Comparison of ENCODE assay signal across 8 mouse cellular contexts in genomic region chr6:47455843-47456242, GRCm38 (mm10). TPM values are rescaled to one million over a fixed set of nuclear protein-coding genes. Genes with fewer than 3 reads are reported as not detected.
A peak's percentile ranks its signal among the peaks of the same experiment; 100 is the strongest.
DNase-seq lines count a peak whose midpoint lies in the region; ATAC-seq and TF ChIP-seq lines count a peak whose summit lies in the region.

No protein-coding gene starts in this region.

- peak overlapping the region; percentile 98; the same call in 1 of the 2 replicates for H3K27ac ChIP-seq in layer of hippocampus, adult 2 months
- peak overlapping the region; percentile 98 for H3K27ac ChIP-seq in embryonic facial prominence, embryonic 10.5 days (replicated peaks)
- no peak overlapping the region for H3K27ac ChIP-seq in intestine, embryonic 15.5 days
- H3K27ac ChIP-seq in neural tube, embryonic 12.5 days, result no peak overlapping the region

- peak overlapping the region; percentile 81 for H3K4me2 ChIP-seq in intestine, embryonic 15.5 days (replicated peaks)
- peak overlapping the region; percentile 77 for H3K4me2 ChIP-seq in neural tube, embryonic 12.5 days (replicated peaks)

- peak overlapping the region; percentile 91 for H3K4me3 ChIP-seq in layer of hippocampus, adult 2 months
- peak overlapping the region; percentile 74 for H3K4me3 ChIP-seq in embryonic facial prominence, embryonic 10.5 days
- peak overlapping the region; percentile 96; the same call in 1 of the 2 replicates for H3K4me3 ChIP-seq in intestine, embryonic 15.5 days (replicated peaks)
- 0 out of 2 replicates have a peak overlapping the region, but pooled peaks have one; percentile 96 for H3K4me3 ChIP-seq in neural tube, embryonic 12.5 days

- H3K4me1 ChIP-seq in embryonic facial prominence, embryonic 10.5 days, result peaks cover 20% of the 10 kb centered on the region
- H3K4me1 ChIP-seq in intestine, embryonic 15.5 days (replicated peaks), result no peaks in the 10 kb centered on the region; the same call in 1 of the 2 replicates
- peaks cover 13% of the 10 kb centered on the region for H3K4me1 ChIP-seq in neural tube, embryonic 12.5 days

- H3K9me3 ChIP-seq in embryonic facial prominence, embryonic 10.5 days, result no peaks in the 10 kb centered on the region
- H3K9me3 ChIP-seq in intestine, embryonic 15.5 days, result no peaks in the 10 kb centered on the region
- no peaks in the 10 kb centered on the region for H3K9me3 ChIP-seq in neural tube, embryonic 12.5 days

- WGBS in embryonic facial prominence, embryonic 10.5 days, result 83% methylated on average over 1 of the region's 1 CpGs
- WGBS in intestine, embryonic 15.5 days, result 76% methylated on average over 1 of the region's 1 CpGs
- WGBS in neural tube, embryonic 12.5 days, result 98% methylated on average over 1 of the region's 1 CpGs

- TF ChIP-seq CTCF in layer of hippocampus, adult 2 months (conservative IDR thresholded peaks at IDR 0.05), result no peak

- H3K36me3 ChIP-seq in embryonic facial prominence, embryonic 10.5 days (replicated peaks), result peaks cover 10% of the 10 kb centered on the region; the same call in 1 of the 2 replicates
- no peaks in the 10 kb centered on the region for H3K36me3 ChIP-seq in intestine, embryonic 15.5 days
- no peaks in the 10 kb centered on the region for H3K36me3 ChIP-seq in neural tube, embryonic 12.5 days

- H3K9ac ChIP-seq in intestine, embryonic 15.5 days, result no peak overlapping the region
- peak overlapping the region; percentile 99; the same call in 1 of the 2 replicates for H3K9ac ChIP-seq in neural tube, embryonic 12.5 days

- no peak for DNase-seq in layer of hippocampus, adult 2 months (ENCODE audit: low spot score in 2 of 2)
- DNase-seq in layer of hippocampus, postnatal 10 days (ENCODE audit: low spot score in 2 of 2), result no peak
- DNase-seq in embryonic facial prominence, embryonic 10.5 days (ENCODE audit: low spot score), result no peak
- DNase-seq in urinary bladder, postnatal 36 days (ENCODE audit: low spot score in 2 of 2), result no peak
- DNase-seq in frontal cortex, postnatal 36 days (ENCODE audit: low spot score in 2 of 2), result no peak
- DNase-seq in frontal cortex, postnatal 14 days (ENCODE audit: low spot score in 2 of 2), result no peak

- H3K27me3 ChIP-seq in embryonic facial prominence, embryonic 10.5 days (replicated peaks; ENCODE audit: low read depth, poor library complexity, severe bottlenecking), result no peaks in the 10 kb centered on the region
- H3K27me3 ChIP-seq in intestine, embryonic 15.5 days (replicated peaks), result no peaks in the 10 kb centered on the region
- H3K27me3 ChIP-seq in neural tube, embryonic 12.5 days (replicated peaks), result no peaks in the 10 kb centered on the region

- ATAC-seq in intestine, embryonic 15.5 days, result no peak
- ATAC-seq in neural tube, embryonic 12.5 days (ENCODE audit: low FRiP score, low read depth), result no peak

RNA-seq across cellular contexts. Expression of gene Cul1, which starts 2.6 kb away (rescaled TPM):
- 100 to 1,000 TPM; 106 to 117 TPM for total RNA-seq in layer of hippocampus, adult 2 months (2021)
- 100 to 1,000 TPM; 115 to 124 TPM for total RNA-seq in layer of hippocampus, postnatal 10 days (2021)
- 185 and 187 TPM in 2 replicates for polyA plus RNA-seq in embryonic facial prominence, embryonic 10.5 days (2016; fragmentation: Nextera tagmentation; extraction: Ambion mirVana)
- polyA plus RNA-seq in intestine, embryonic 15.5 days (2015; fragmentation: Nextera tagmentation; extraction: Ambion mirVana), result 103 and 116 TPM in 2 replicates
- 157 and 166 TPM in 2 replicates for polyA plus RNA-seq in neural tube, embryonic 12.5 days (2016; fragmentation: Nextera tagmentation; extraction: Ambion mirVana)

Comparison
In these comparisons a context has a peak if more than half of its experiments do, and no peak if none do; other contexts are left out.
1. H3K27ac ChIP-seq: peak in layer of hippocampus, adult 2 months (single experiment) and embryonic facial prominence, embryonic 10.5 days (single experiment); none in intestine, embryonic 15.5 days (single experiment) and neural tube, embryonic 12.5 days (single experiment).
2. Peak in every context shown above with its lines, with median percentiles within 50 percentile points of each other: H3K4me3 ChIP-seq.